Mouse (Mus musculus): ENCODE measurements around the gene Iqce. TPM values are rescaled to one million over a fixed set of nuclear protein-coding genes. Genes with fewer than 3 reads are reported as not detected.
"Not testable (repeated sequence)": the region's sequence is repeated elsewhere in the genome, so short reads cannot be mapped to it uniquely, and the experiment has no call there.

Iqce gene
- polyA plus RNA-seq, 1 experiment from 2014 or later = 24.7 TPM

GRCm38 (mm10) chr5:140680051-140680450 is 22.1 kb downstream of the Iqce start:
- WGBS = 90% methylated on average over 6 of the region's 6 CpGs
- Histone ChIP-seq H3K4me1 (ENCODE audit: control insufficient read depth, insufficient read depth, low read length) (no peaks in the 10 kb centered on the region), H3K9me3 (ENCODE audit: control insufficient read depth, low read depth, low read length) (no peaks in the 10 kb centered on the region), H3K27ac (ENCODE audit: low read length) (no peak overlapping the region), H3K4me3 (ENCODE audit: low read depth, low read length) (no peak overlapping the region), H3K4me2 (replicated peaks; ENCODE audit: low read depth, low read length) (no peak overlapping the region), H3K36me3 (ENCODE audit: control insufficient read depth, insufficient read depth, low read length) (peaks cover 17% of the 10 kb centered on the region), H3K27me3 (ENCODE audit: control insufficient read depth, insufficient read depth, low read length) (no peaks in the 10 kb centered on the region), H3K9ac (replicated peaks; ENCODE audit: low read depth, low read length) (no peak overlapping the region)
- no peak for ATAC-seq (ENCODE audit: insufficient number of reproducible peaks, insufficient read depth, low FRiP score, low read depth)

- Histone ChIP-seq H3K9ac (replicated peaks; ENCODE audit: low read depth, low read length) (no peak overlapping the region), H3K4me2 (replicated peaks; ENCODE audit: low read depth, low read length) (no peak overlapping the region), H3K27me3 (ENCODE audit: control insufficient read depth, insufficient read depth, low read length) (no peaks in the 10 kb centered on the region), H3K4me3 (ENCODE audit: low read depth, low read length) (no peak overlapping the region), H3K36me3 (ENCODE audit: control insufficient read depth, insufficient read depth, low read length) (peaks cover 21% of the 10 kb centered on the region), H3K9me3 (ENCODE audit: control insufficient read depth, low read depth, low read length) (no peaks in the 10 kb centered on the region), H3K27ac (ENCODE audit: low read length) (no peak overlapping the region), H3K4me1 (ENCODE audit: control insufficient read depth, insufficient read depth, low read length) (no peaks in the 10 kb centered on the region)
- no peak for ATAC-seq (ENCODE audit: insufficient number of reproducible peaks, insufficient read depth, low FRiP score, low read depth)
- 90% methylated on average over 6 of the region's 6 CpGs for WGBS
Observed at GRCm38 (mm10) chr5:140677137-140677536, 25.0 kb downstream of the Iqce start.

- no peaks in the 10 kb centered on the region for H3K27me3 ChIP-seq (ENCODE audit: control insufficient read depth, insufficient read depth, low read length)
- peaks cover 18% of the 10 kb centered on the region for H3K36me3 ChIP-seq (ENCODE audit: control insufficient read depth, insufficient read depth, low read length)
- H3K4me2 ChIP-seq (replicated peaks; ENCODE audit: low read depth, low read length) = no peak overlapping the region
- no peaks in the 10 kb centered on the region for H3K9me3 ChIP-seq (ENCODE audit: control insufficient read depth, low read depth, low read length)
- 92% methylated on average over 11 of the region's 11 CpGs for WGBS
- H3K27ac ChIP-seq (ENCODE audit: low read length) = no peak overlapping the region
- ATAC-seq (ENCODE audit: insufficient number of reproducible peaks, insufficient read depth, low FRiP score, low read depth) = no peak
- H3K4me3 ChIP-seq (ENCODE audit: low read depth, low read length) = no peak overlapping the region
- H3K9ac ChIP-seq (replicated peaks; ENCODE audit: low read depth, low read length) = no peak overlapping the region
- 0 out of 2 replicates have a peak, but pooled peaks cover 4% of the 10 kb centered on the region for H3K4me1 ChIP-seq (ENCODE audit: control insufficient read depth, insufficient read depth, low read length)
Observed at GRCm38 (mm10) chr5:140675640-140676039, 26.5 kb downstream of the Iqce start.

GRCm38 (mm10) chr5:140675079-140675478 is 27.1 kb downstream of the Iqce start:
- Histone ChIP-seq H3K36me3 (ENCODE audit: control insufficient read depth, insufficient read depth, low read length) (peaks cover 18% of the 10 kb centered on the region), H3K4me3 (ENCODE audit: low read depth, low read length) (no peak overlapping the region), H3K9me3 (ENCODE audit: control insufficient read depth, low read depth, low read length) (no peaks in the 10 kb centered on the region), H3K4me1 (ENCODE audit: control insufficient read depth, insufficient read depth, low read length) (0 out of 2 replicates have a peak, but pooled peaks cover 4% of the 10 kb centered on the region), H3K9ac (replicated peaks; ENCODE audit: low read depth, low read length) (no peak overlapping the region), H3K27me3 (ENCODE audit: control insufficient read depth, insufficient read depth, low read length) (no peaks in the 10 kb centered on the region), H3K4me2 (replicated peaks; ENCODE audit: low read depth, low read length) (no peak overlapping the region), H3K27ac (ENCODE audit: low read length) (no peak overlapping the region)
- ATAC-seq (ENCODE audit: insufficient number of reproducible peaks, insufficient read depth, low FRiP score, low read depth) = no peak
- WGBS = 79% methylated on average over 11 of the region's 11 CpGs

- no peak for ATAC-seq (ENCODE audit: insufficient number of reproducible peaks, insufficient read depth, low FRiP score, low read depth)
- no peak overlapping the region for H3K4me3 ChIP-seq (ENCODE audit: low read depth, low read length)
Observed at GRCm38 (mm10) chr5:140674036-140674435, 28.1 kb downstream of the Iqce start.

GRCm38 (mm10) chr5:140672603-140673002 is 29.6 kb downstream of the Iqce start:
- H3K9ac ChIP-seq (replicated peaks; ENCODE audit: low read depth, low read length); H3K27me3 ChIP-seq (ENCODE audit: control insufficient read depth, insufficient read depth, low read length); H3K9me3 ChIP-seq (ENCODE audit: control insufficient read depth, low read depth, low read length); H3K4me2 ChIP-seq (replicated peaks; ENCODE audit: low read depth, low read length); H3K4me3 ChIP-seq (ENCODE audit: low read depth, low read length); H3K4me1 ChIP-seq (ENCODE audit: control insufficient read depth, insufficient read depth, low read length): not testable (repeated sequence)
- Histone ChIP-seq H3K36me3 (ENCODE audit: control insufficient read depth, insufficient read depth, low read length) (peaks cover 23% of the 10 kb centered on the region), H3K27ac (ENCODE audit: low read length) (peak overlapping the region; percentile 76; the same call in 1 of the 2 replicates)
- 64% methylated on average over 6 of the region's 6 CpGs for WGBS
- peak; percentile 70; the same call in 1 of the 2 replicates for ATAC-seq (ENCODE audit: insufficient number of reproducible peaks, insufficient read depth, low FRiP score, low read depth)

More at GRCm38 (mm10) chr5:140674036-140674435, 28.1 kb downstream of the Iqce start:
- H3K9me3 ChIP-seq (ENCODE audit: control insufficient read depth, low read depth, low read length) = peaks cover 2% of the 10 kb centered on the region; the same call in 1 of the 2 replicates
- H3K36me3 ChIP-seq (ENCODE audit: control insufficient read depth, insufficient read depth, low read length) = peaks cover 18% of the 10 kb centered on the region
- H3K4me2 ChIP-seq (replicated peaks; ENCODE audit: low read depth, low read length) = no peak overlapping the region
- 89% methylated on average over 17 of the region's 17 CpGs for WGBS
- H3K27ac ChIP-seq (ENCODE audit: low read length) = peak overlapping the region; percentile 40; the same call in 1 of the 2 replicates
- H3K27me3 ChIP-seq (ENCODE audit: control insufficient read depth, insufficient read depth, low read length) = no peaks in the 10 kb centered on the region
- 0 out of 2 replicates have a peak, but pooled peaks cover 4% of the 10 kb centered on the region for H3K4me1 ChIP-seq (ENCODE audit: control insufficient read depth, insufficient read depth, low read length)
- no peak overlapping the region for H3K9ac ChIP-seq (replicated peaks; ENCODE audit: low read depth, low read length)

GRCm38 (mm10) chr5:140672115-140672514 is 30.1 kb downstream of the Iqce start:
- Histone ChIP-seq H3K4me1 (ENCODE audit: control insufficient read depth, insufficient read depth, low read length) (0 out of 2 replicates have a peak, but pooled peaks cover 4% of the 10 kb centered on the region), H3K36me3 (ENCODE audit: control insufficient read depth, insufficient read depth, low read length) (peaks cover 19% of the 10 kb centered on the region), H3K4me3 (ENCODE audit: low read depth, low read length) (no peak overlapping the region), H3K9me3 (ENCODE audit: control insufficient read depth, low read depth, low read length) (peaks cover 7% of the 10 kb centered on the region; the same call in 1 of the 2 replicates), H3K9ac (replicated peaks; ENCODE audit: low read depth, low read length) (no peak overlapping the region), H3K27ac (ENCODE audit: low read length) (peak overlapping the region; percentile 76; the same call in 1 of the 2 replicates), H3K4me2 (replicated peaks; ENCODE audit: low read depth, low read length) (no peak overlapping the region), H3K27me3 (ENCODE audit: control insufficient read depth, insufficient read depth, low read length) (no peaks in the 10 kb centered on the region)
- WGBS = 64% methylated on average over 6 of the region's 6 CpGs
- ATAC-seq (ENCODE audit: insufficient number of reproducible peaks, insufficient read depth, low FRiP score, low read depth) = peak; percentile 59

GRCm38 (mm10) chr5:140663621-140664180 is 38.5 kb downstream of the Iqce start:
- no peak overlapping the region for H3K27ac ChIP-seq (ENCODE audit: low read length)

More at GRCm38 (mm10) chr5:140663621-140664180, 38.5 kb downstream of the Iqce start:
- peak; percentile 54 for ATAC-seq (ENCODE audit: insufficient number of reproducible peaks, insufficient read depth, low FRiP score, low read depth)
- 51% methylated on average over 7 of the region's 7 CpGs for WGBS
- Histone ChIP-seq H3K27me3 (ENCODE audit: control insufficient read depth, insufficient read depth, low read length) (no peaks in the 10 kb centered on the region), H3K4me3 (ENCODE audit: low read depth, low read length) (no peak overlapping the region), H3K4me2 (replicated peaks; ENCODE audit: low read depth, low read length) (no peak overlapping the region), H3K9me3 (ENCODE audit: control insufficient read depth, low read depth, low read length) (peaks cover 2% of the 10 kb centered on the region; the same call in 1 of the 2 replicates), H3K36me3 (ENCODE audit: control insufficient read depth, insufficient read depth, low read length) (peaks cover 2% of the 10 kb centered on the region; the same call in 1 of the 2 replicates), H3K4me1 (ENCODE audit: control insufficient read depth, insufficient read depth, low read length) (peaks cover 25% of the 10 kb centered on the region), H3K9ac (replicated peaks; ENCODE audit: low read depth, low read length) (no peak overlapping the region)
